Comparison of ENCODE assay signal across 27 mouse cellular contexts in genomic region chr16:21413819-21414218, GRCm38 (mm10).
"Had no signal": no experiment of that assay in that cellular context is flagged by ENCODE, and none has a peak within 500 bp of the region (broad histone marks: within the 10 kb centered on the region; RNA-seq: fewer than 3 reads in every experiment).

No protein-coding gene starts in this region.

- H3K36me3 ChIP-seq: embryonic facial prominence, embryonic 10.5 days; embryonic facial prominence, embryonic 12.5 days; embryonic facial prominence, embryonic 13.5 days; embryonic facial prominence, embryonic 15.5 days; forebrain, embryonic 10.5 days; forebrain, embryonic 12.5 days; forebrain, embryonic 15.5 days had no signal

- H3K27me3 ChIP-seq: embryonic facial prominence, embryonic 12.5 days; embryonic facial prominence, embryonic 13.5 days; embryonic facial prominence, embryonic 15.5 days; forebrain, embryonic 12.5 days; forebrain, embryonic 13.5 days; forebrain, embryonic 15.5 days had no signal

- H3K4me2 ChIP-seq: embryonic facial prominence, embryonic 12.5 days; embryonic facial prominence, embryonic 13.5 days; embryonic facial prominence, embryonic 15.5 days; forebrain, embryonic 12.5 days; forebrain, embryonic 13.5 days; forebrain, embryonic 15.5 days had no signal

- H3K4me1 ChIP-seq: embryonic facial prominence, embryonic 12.5 days; embryonic facial prominence, embryonic 13.5 days; embryonic facial prominence, embryonic 15.5 days; forebrain, embryonic 10.5 days; forebrain, embryonic 12.5 days; forebrain, embryonic 13.5 days; forebrain, embryonic 15.5 days had no signal

- H3K9me3 ChIP-seq: embryonic facial prominence, embryonic 10.5 days; embryonic facial prominence, embryonic 12.5 days; embryonic facial prominence, embryonic 13.5 days; embryonic facial prominence, embryonic 15.5 days; forebrain, embryonic 10.5 days; forebrain, embryonic 12.5 days; forebrain, embryonic 13.5 days; forebrain, embryonic 15.5 days had no signal

- DNase-seq: cerebellum, adult 8-10 months; cerebellum, adult 9-10 months; cerebellum, adult 9-11 months; cerebellum, postnatal 10 days; cerebellum, postnatal 14 days; cerebellum, postnatal 25 days; cerebellum, postnatal 36 days; embryo, embryonic 11 days; forebrain, postnatal 0 days; gastrocnemius, adult 2 months; gastrocnemius, postnatal 10 days; gastrocnemius, postnatal 14 days; gastrocnemius, postnatal 25 days; gastrocnemius, postnatal 36 days; heart, adult 18-20 months; heart, adult 2 months had no signal

- H3K27ac ChIP-seq: embryonic facial prominence, embryonic 10.5 days; embryonic facial prominence, embryonic 12.5 days; embryonic facial prominence, embryonic 13.5 days; embryonic facial prominence, embryonic 15.5 days; forebrain, embryonic 10.5 days; forebrain, embryonic 12.5 days; forebrain, embryonic 13.5 days; forebrain, embryonic 15.5 days; gastrocnemius, adult 2 months; heart, adult 2 months had no signal

- H3K9ac ChIP-seq: embryonic facial prominence, embryonic 12.5 days; embryonic facial prominence, embryonic 13.5 days; embryonic facial prominence, embryonic 15.5 days; forebrain, embryonic 12.5 days; forebrain, embryonic 13.5 days; forebrain, embryonic 15.5 days; forebrain, postnatal 0 days had no signal

- ATAC-seq: forebrain, embryonic 13.5 days; forebrain, embryonic 14.5 days; forebrain, embryonic 15.5 days; forebrain, embryonic 16.5 days; forebrain, postnatal 0 days had no signal

- H3K4me3 ChIP-seq: embryonic facial prominence, embryonic 10.5 days; embryonic facial prominence, embryonic 12.5 days; embryonic facial prominence, embryonic 13.5 days; embryonic facial prominence, embryonic 15.5 days; erythroblast, embryonic 14.5 days; forebrain, embryonic 10.5 days; forebrain, embryonic 12.5 days; forebrain, embryonic 13.5 days; forebrain, embryonic 15.5 days; gastrocnemius, adult 2 months; heart, adult 2 months had no signal
